Mouse (Mus musculus): ENCODE measurements around the gene Rab40c.
A peak's percentile ranks its signal among the peaks of the same experiment; 100 is the strongest.

Rab40c gene

DNA sequence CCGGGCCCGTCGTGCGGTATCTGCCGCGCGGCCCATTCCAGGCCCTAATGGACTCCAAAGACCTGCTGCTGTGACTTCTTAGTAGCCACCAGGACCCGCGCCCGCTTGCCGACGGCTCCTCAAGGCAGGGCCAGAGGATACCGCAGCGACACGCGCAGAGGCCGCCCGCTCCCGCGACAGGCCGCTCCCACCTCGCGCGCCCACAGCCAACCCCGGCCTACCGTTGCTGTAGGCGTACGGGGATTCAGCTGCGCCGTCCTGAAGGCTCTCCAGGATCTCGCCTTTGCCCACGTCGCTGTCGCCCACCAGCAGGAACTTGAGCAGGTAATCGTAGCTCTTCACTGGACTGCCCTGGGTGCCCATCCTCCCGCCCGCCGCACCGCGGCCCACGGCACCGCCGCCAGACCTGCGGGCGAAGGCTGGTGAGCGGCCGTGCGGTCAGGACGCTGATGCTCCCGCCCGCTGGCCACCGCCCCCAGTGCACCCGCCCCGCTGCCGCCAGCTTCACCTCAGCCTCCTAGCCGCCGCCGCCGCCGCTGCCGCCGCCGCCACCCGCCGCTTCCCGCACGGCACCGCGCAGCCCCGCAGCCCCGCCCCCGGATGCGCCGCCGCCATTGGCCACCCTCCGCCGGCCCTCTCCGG, at the start of gene Rab40c:
Rab40c (minus strand) TSS at position 584 of the 642 bp plus-strand sequence.
- no peak for DNase-seq (ENCODE audit: low spot score)

DNA sequence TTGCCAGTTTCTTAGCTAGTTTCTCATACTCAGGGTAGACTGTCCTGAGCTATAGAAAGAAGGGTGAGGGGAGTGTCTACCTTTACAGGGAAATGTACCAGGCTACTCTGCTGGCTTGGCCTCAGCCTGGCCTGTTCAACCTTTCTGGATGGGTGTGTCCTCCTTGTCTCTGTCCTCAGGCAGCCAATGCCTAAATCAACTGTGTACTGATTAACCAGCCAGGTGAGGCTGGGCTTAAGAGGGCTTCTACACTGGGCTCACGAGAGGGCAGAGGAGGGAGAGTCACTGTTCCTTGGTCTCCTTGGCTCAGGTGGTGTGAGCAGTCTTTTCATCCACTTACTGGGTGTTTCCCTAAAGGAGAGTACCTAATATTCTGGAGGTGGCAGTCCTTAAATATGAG, 48.6 kb upstream of the Rab40c start:
- no peak for DNase-seq (ENCODE audit: low spot score)

- DNase-seq (ENCODE audit: low spot score) = no peak
Observed at GRCm38 (mm10) chr17:25967652-25968051, 48.1 kb upstream of the Rab40c start.

- DNase-seq (ENCODE audit: low spot score) = no peak
Observed at GRCm38 (mm10) chr17:25964271-25964670, 44.7 kb upstream of the Rab40c start.

DNA sequence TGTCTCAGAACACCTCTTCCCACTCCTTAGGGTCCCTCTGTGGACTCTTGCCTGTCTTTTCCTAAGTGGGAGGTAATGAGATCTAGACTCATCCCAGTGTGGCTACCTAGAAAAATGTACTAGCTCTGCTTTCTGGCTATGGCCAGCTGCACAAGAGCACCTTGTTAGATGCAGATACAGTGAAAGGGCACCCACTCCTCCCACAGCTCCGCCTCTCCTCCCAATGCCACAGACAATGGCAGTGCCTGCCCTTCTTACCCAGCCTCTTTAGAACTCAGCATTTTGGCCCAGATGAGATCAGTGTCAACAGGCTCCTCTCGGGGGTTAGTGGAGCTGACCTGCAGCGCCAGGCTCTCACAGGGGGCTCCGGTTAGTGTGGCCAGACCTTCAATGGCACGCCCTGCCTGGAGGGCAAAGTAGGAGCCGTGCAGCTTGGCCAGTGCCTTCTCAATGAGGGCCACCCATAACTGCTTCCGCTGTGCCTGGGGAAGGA, 42.9 kb upstream of the Rab40c start:
- DNase-seq (ENCODE audit: low spot score) = no peak

GRCm38 (mm10) chr17:25961566-25961965, 42.0 kb upstream of the Rab40c start:
- peak; percentile 64 for DNase-seq (ENCODE audit: low spot score)

- DNase-seq (ENCODE audit: low spot score) = no peak
Observed at GRCm38 (mm10) chr17:25959630-25960467, 40.3 kb upstream of the Rab40c start.

DNA sequence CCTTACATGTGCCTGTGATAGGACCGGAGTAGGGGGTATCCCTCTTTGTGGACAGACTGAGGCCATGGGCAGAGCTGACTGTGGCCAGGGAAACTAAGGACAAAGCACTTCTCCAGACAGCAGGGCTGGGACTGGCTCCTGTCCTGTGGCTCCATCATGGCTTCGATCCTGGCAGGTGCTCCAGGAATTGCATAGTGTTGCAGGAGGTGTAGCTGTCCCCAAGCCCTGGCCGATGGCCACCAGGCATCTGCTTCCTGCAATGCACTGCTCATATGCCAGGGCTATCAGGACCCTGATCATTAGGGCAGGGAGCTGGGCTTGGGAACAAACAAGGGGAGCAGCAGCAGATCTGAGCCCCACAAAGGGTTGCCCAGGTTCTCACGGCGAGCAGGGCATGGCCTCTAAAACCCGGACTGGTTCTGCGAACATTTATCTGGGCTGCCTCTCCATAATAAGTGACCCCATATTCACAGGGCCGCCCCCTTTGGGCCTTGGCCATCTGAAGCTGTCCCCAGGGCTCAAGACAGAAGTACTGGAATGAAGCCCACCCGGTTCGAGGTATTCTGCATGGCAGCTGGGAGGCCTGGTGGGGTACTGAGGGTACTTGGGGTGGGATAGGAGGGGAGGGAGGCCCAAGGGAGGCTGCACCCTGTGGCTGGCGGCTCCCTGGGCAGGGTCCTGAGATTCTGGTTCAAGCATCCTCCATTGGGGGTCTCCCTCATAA, 39.4 kb upstream of the Rab40c start:
- DNase-seq (ENCODE audit: low spot score) = no peak

GRCm38 (mm10) chr17:25957586-25958051, 38.1 kb upstream of the Rab40c start:
- DNase-seq (ENCODE audit: low spot score) = no peak

DNA sequence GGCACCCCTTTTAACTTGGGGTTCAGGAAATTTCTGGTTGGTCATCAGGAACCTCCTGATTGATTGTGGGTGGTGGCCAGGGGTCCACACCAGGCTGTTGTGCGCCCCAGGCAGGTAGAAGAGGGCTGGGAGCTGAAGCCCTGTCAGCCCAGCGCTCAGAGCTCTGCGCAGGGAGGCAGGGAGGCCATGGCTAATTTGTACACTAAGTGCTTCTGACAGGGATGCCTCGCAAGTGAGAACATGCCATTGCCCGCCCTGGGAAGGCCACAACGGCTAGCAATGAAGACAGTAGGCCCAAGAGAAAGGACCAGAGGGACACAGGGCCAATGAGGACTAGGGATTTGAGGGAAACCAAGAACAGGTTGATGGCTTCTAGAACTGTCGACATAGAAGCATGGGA, 37.1 kb upstream of the Rab40c start:
- DNase-seq (ENCODE audit: low spot score) = no peak

GRCm38 (mm10) chr17:25956201-25956600, 36.7 kb upstream of the Rab40c start:
- DNase-seq (ENCODE audit: low spot score) = no peak

GRCm38 (mm10) chr17:25955736-25956135, 36.2 kb upstream of the Rab40c start:
- DNase-seq (ENCODE audit: low spot score) = no peak

DNA sequence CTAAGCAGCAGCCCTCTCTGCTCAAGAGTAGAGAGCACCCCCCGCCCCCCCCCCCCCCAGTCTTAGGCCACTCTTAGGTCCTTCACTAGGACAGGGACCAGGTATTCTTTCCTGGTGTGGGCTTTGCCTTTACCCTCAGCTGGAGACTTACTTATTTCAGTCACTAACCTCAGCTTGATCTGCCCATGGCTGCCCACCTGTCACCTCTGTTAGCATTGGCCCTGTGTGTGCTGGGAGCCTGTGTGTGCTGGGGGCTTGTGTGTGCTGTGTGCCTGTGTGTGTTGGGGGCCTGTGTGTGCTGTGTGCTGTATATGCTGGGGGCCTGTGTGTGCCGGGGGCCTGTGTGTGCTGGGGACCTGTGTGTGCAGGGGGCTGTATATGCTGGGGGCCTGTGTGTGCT, 35.1 kb upstream of the Rab40c start:
- DNase-seq (ENCODE audit: low spot score) = no peak

- no peak for DNase-seq (ENCODE audit: low spot score)
Observed at GRCm38 (mm10) chr17:25953161-25953560, 33.6 kb upstream of the Rab40c start.

DNA sequence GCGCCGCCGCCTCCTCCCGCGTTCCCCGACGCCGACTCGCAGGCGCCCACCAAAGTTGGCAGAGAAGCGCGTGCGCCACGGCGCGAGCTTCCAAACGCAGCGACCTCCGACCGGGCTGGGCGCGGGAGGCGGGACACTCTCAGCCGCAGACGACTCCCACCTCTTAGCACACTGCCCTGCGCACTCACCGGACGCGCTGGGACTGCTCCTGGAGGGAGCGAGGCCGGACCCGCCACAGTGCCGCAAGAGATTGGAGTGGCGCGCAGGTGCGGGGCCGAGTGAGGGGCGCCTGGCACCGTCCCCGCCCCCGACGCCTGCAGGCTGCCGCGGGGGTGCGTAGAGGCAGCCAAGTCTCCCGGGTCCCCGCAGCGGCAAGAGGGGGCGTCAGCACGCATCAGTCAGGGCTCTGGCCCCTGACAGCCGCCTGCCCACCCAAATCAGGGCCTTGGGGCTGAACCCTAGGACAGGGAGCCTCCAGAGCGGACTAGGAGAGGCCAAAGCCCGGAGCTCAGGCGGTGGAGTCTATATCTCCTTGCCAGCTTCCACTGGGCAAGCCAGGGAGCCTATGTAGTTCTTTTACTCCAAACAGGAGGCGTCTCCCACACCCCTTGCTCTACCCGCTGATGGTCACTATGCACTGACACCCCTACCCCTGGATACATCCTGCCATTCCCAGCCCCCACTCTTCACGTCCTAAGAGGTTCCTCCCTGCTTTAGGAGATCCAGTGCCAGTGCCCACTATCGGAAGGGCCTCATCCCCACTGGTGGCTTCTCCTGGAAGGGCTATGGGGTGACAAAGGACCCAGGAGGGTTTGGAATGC, 32.5 kb upstream of the Rab40c start, which contains the start of gene A930017K11Rik:
A930017K11Rik (minus strand) TSS at position 763 of the 821 bp plus-strand sequence.
- no peak for DNase-seq (ENCODE audit: low spot score)

- DNase-seq (ENCODE audit: low spot score) = no peak
Observed at GRCm38 (mm10) chr17:25951225-25951802, 31.8 kb upstream of the Rab40c start.

DNA sequence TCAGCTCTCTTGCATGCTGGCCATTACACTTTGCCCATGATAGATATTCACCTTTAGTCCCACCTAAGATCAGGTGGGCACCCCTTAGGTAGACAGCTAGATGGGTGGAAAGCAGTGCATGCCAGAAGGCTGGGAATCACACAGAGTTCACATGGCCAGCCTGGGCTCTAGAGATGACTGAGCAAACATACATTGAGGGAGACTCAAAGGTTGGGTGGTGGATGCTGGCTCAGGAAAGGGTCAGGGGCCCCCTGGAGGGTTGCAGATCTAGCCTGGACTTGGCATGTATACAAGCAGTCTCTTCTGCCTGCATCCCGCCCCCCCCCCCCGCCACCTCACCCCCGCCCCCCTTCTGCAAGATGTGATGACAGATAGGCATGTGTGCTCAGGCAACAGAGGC, 31.2 kb upstream of the Rab40c start:
- no peak for DNase-seq (ENCODE audit: low spot score)

GRCm38 (mm10) chr17:25949981-25950380, 30.5 kb upstream of the Rab40c start:
- DNase-seq (ENCODE audit: low spot score) = no peak

DNA sequence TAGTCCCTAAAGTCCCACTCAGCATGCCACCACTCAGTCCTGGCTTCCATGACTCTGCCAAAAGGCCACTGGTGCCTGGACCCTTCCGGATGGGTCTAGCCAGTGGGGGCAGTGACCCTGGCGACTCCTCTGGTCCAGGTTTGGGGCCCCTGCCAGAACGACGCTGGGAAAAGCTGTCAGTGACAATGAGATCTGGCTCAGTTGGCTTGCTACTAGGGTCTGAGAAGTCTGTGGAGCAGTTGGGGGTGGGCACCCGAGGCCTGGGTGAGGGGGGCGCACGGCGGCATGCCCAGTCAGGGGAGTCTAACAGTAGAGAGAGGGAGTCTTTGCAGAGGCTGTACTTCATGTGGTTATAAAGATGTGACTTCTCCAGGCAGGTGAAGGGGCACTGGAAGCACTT, 28.5 kb upstream of the Rab40c start:
- DNase-seq (ENCODE audit: low spot score) = no peak

DNA sequence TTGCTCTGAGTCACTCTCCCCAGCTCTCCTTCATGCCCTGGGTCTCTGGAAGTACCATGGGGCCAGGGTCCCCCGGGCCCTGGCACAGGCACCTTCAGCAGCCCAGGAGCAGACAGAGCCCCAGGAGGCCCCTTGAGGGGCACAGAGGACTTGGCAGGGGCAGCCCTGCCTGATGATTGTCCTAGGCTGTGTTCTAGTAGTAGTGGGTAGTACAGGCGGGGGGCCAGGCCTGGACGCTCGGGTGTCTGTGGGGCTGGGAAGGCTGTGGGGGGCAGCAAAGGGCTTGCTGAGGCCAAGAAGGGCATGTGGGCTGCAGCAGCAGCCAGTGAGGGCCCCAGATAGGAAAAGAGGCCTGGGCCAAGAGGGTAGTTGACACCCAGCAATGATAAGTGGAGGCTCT, 28.0 kb upstream of the Rab40c start:
- no peak for DNase-seq (ENCODE audit: low spot score)

- DNase-seq (ENCODE audit: low spot score) = no peak
Observed at GRCm38 (mm10) chr17:25946891-25947290, 27.4 kb upstream of the Rab40c start.
